Mouse (Mus musculus): ENCODE measurements around the gene Dusp5. TPM values are rescaled to one million over a fixed set of nuclear protein-coding genes. Genes with fewer than 3 reads are reported as not detected.

Dusp5 gene
- polyA plus RNA-seq, 1 experiment, result 46.7 TPM

DNA sequence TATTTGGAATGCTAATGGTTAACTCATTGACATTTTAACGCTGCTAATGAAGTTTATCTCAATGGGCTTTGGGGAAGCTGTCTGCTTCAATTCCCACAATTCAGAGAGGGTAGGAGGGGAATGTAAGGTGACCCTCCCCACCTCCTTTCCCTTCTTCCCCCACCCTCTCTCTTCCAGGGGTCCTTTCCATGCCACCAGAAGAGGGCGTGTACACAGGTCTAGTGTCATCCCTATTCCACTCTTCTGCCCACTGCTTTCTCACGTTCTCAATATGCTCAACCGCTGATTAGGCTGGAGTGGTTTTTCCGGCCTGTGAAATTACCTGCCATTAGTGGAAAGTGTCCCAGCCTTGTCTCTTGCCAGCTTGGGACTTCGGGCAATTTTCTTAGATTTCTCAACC is 27.9 kb downstream of the Dusp5 start:
- H3K27ac ChIP-seq (ENCODE audit: control insufficient read depth, insufficient read depth, low read length), result no peak overlapping the region
- TF ChIP-seq CTCF (IDR thresholded peaks at IDR 0.05; ENCODE audit: borderline replicate concordance, control insufficient read depth, extremely low read depth, insufficient read depth, low read length, poor library complexity) (no peak), POLR2A (IDR thresholded peaks at IDR 0.05; ENCODE audit: control insufficient read depth, extremely low read depth, insufficient read depth, low read length, poor library complexity) (no peak)
- no peaks in the 10 kb centered on the region for H3K27me3 ChIP-seq (ENCODE audit: control insufficient read depth, insufficient read depth, low read length)
- no peak for DNase-seq
- no peaks in the 10 kb centered on the region for H3K36me3 ChIP-seq (ENCODE audit: control insufficient read depth, insufficient read depth, low read length)
- H3K4me3 ChIP-seq (ENCODE audit: control insufficient read depth, insufficient read depth, low read length), result no peak overlapping the region
- WGBS, result 61% methylated on average over 6 of the region's 6 CpGs
- peaks cover 21% of the 10 kb centered on the region for H3K4me1 ChIP-seq (replicated peaks; ENCODE audit: control insufficient read depth, insufficient read depth, low read length)

DNA sequence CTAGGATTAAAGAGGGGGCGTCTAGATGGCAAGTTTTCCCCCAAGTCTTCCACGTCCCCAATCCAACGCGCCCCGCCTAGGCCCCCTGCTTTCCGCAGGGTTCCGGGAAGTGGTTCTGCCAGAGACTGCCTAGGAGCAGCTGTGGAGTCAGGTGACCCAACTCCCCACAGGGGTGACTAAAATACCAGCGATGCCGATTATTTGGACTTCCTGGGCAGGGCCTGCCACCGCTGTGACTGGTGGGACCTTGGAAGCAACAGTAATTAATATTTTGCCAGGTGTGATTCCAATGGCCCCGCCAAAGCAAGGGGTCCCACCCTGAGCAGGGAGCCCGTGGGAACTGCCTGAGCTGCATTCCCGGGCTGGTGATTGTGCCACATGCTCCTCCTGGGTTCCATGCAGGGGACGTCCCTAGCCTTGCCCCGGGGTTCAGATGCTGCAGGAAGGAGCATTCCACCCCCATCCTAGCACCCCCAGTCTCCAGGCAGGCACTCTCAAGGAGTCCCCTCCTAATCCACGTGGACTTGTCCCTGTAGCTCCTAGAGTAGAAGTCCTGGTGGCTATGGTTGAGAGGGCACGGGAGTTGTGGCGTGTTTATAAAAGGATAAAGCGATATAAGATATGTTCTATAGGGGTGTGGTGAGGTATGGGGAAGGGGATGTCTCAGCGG is 28.5 kb downstream of the Dusp5 start:
- peak; percentile 69 for DNase-seq
- Histone ChIP-seq H3K4me1 (replicated peaks; ENCODE audit: control insufficient read depth, insufficient read depth, low read length) (peaks cover 21% of the 10 kb centered on the region), H3K4me3 (ENCODE audit: control insufficient read depth, insufficient read depth, low read length) (no peak overlapping the region), H3K27ac (ENCODE audit: control insufficient read depth, insufficient read depth, low read length) (no peak overlapping the region), H3K27me3 (ENCODE audit: control insufficient read depth, insufficient read depth, low read length) (no peaks in the 10 kb centered on the region), H3K36me3 (ENCODE audit: control insufficient read depth, insufficient read depth, low read length) (no peaks in the 10 kb centered on the region)
- 34% methylated on average over 20 of the region's 20 CpGs for WGBS
- TF ChIP-seq CTCF (IDR thresholded peaks at IDR 0.05; ENCODE audit: borderline replicate concordance, control insufficient read depth, extremely low read depth, insufficient read depth, low read length, poor library complexity), result no peak

DNA sequence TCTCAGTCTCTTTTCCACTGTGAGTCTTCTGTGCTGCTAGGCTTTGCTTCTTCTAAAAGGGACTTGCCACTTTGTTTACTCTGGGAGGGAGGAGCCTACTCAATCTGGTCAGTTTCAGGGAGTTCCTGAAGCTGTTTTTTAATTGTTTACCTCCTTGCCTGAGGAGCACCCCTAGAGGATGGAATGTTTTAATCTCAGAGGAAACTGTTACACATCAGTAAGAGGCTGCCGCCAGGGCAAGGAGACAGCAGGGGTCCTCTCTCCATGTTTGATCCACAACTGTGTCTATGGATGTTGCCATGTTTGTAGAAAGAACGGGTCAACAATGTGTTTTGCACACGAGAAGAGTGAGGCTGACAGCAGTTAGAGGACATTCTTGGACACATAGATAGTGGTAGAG is 31.5 kb downstream of the Dusp5 start:
- Histone ChIP-seq H3K27me3 (ENCODE audit: control insufficient read depth, insufficient read depth, low read length) (no peaks in the 10 kb centered on the region), H3K4me1 (replicated peaks; ENCODE audit: control insufficient read depth, insufficient read depth, low read length) (peaks cover 15% of the 10 kb centered on the region), H3K36me3 (ENCODE audit: control insufficient read depth, insufficient read depth, low read length) (no peaks in the 10 kb centered on the region), H3K27ac (ENCODE audit: control insufficient read depth, insufficient read depth, low read length) (no peak overlapping the region), H3K4me3 (ENCODE audit: control insufficient read depth, insufficient read depth, low read length) (no peak overlapping the region)
- no peak for DNase-seq
- WGBS, result 95% methylated on average over 3 of the region's 3 CpGs
- no peak for TF ChIP-seq CTCF (IDR thresholded peaks at IDR 0.05; ENCODE audit: borderline replicate concordance, control insufficient read depth, extremely low read depth, insufficient read depth, low read length, poor library complexity)
- no peak for TF ChIP-seq POLR2A (IDR thresholded peaks at IDR 0.05; ENCODE audit: control insufficient read depth, extremely low read depth, insufficient read depth, low read length, poor library complexity)

DNA sequence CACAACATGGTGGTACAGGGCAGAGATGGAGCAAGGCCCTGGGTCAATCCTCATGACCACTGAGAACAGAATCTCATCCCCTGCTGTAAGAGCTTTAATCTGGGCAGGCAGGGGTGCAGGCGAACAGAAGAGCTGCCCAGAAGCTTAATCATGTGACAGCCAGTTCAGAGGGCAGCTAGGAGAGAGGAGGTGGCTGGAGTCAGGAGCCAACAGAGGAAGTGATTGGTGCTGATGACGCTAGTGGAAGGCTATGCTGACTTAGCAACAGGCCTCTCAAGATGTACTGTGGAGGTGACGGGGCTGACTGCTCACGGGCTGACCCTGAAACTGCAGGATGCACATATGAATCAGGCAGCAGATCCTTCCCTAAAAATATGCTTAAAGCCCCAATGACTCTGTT is 35.3 kb downstream of the Dusp5 start:
- no peak overlapping the region for H3K4me3 ChIP-seq (ENCODE audit: control insufficient read depth, insufficient read depth, low read length)
- H3K36me3 ChIP-seq (ENCODE audit: control insufficient read depth, insufficient read depth, low read length), result no peaks in the 10 kb centered on the region
- no peak for DNase-seq
- H3K27me3 ChIP-seq (ENCODE audit: control insufficient read depth, insufficient read depth, low read length), result no peaks in the 10 kb centered on the region
- H3K27ac ChIP-seq (ENCODE audit: control insufficient read depth, insufficient read depth, low read length), result no peak overlapping the region
- peaks cover 8% of the 10 kb centered on the region; the same call in 1 of the 2 replicates for H3K4me1 ChIP-seq (replicated peaks; ENCODE audit: control insufficient read depth, insufficient read depth, low read length)
- TF ChIP-seq CTCF (IDR thresholded peaks at IDR 0.05; ENCODE audit: borderline replicate concordance, control insufficient read depth, extremely low read depth, insufficient read depth, low read length, poor library complexity) (no peak), POLR2A (IDR thresholded peaks at IDR 0.05; ENCODE audit: control insufficient read depth, extremely low read depth, insufficient read depth, low read length, poor library complexity) (no peak)
- WGBS, result 82% methylated on average over 4 of the region's 4 CpGs

DNA sequence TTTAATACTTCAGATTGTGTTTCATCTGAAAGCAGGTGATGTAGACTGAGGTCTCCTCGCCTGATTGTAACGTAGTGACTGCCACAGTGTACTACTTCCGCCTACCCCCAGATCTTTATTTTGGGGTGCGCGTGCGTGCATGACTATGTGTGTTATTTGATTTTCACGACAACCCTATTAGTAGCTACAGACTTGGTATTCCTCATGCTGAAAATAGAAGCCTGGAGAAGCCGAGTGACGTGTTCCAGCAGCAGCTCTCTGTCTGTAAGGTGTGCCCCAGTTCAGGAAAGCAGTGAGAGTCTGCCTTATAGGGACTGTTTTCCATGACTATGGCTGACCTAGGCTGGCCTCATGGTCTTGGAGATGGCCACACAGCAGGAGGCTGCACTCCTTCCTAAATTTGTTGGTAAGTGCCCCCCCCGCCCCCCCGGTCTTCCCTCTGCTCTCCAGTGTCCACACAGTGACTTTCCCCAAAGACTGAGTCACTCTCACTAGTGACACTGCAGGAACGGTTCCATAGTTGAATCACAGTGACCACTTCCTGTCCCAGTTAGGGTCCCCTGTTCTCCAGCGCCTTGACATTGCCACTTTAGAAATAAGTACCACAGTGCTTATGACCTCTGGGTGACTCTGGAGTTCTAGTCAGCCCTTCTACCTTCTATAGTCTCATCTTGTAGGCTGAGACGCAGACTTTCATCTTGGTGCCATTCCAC is 36.8 kb downstream of the Dusp5 start:
- Histone ChIP-seq H3K27ac (ENCODE audit: control insufficient read depth, insufficient read depth, low read length) (no peak overlapping the region), H3K4me1 (replicated peaks; ENCODE audit: control insufficient read depth, insufficient read depth, low read length) (peaks cover 8% of the 10 kb centered on the region; the same call in 1 of the 2 replicates), H3K4me3 (ENCODE audit: control insufficient read depth, insufficient read depth, low read length) (no peak overlapping the region), H3K36me3 (ENCODE audit: control insufficient read depth, insufficient read depth, low read length) (no peaks in the 10 kb centered on the region), H3K27me3 (ENCODE audit: control insufficient read depth, insufficient read depth, low read length) (no peaks in the 10 kb centered on the region)
- 85% methylated on average over 14 of the region's 14 CpGs for WGBS
- no peak for DNase-seq
- TF ChIP-seq CTCF (IDR thresholded peaks at IDR 0.05; ENCODE audit: borderline replicate concordance, control insufficient read depth, extremely low read depth, insufficient read depth, low read length, poor library complexity), result no peak
- TF ChIP-seq POLR2A (IDR thresholded peaks at IDR 0.05; ENCODE audit: control insufficient read depth, extremely low read depth, insufficient read depth, low read length, poor library complexity), result no peak

DNA sequence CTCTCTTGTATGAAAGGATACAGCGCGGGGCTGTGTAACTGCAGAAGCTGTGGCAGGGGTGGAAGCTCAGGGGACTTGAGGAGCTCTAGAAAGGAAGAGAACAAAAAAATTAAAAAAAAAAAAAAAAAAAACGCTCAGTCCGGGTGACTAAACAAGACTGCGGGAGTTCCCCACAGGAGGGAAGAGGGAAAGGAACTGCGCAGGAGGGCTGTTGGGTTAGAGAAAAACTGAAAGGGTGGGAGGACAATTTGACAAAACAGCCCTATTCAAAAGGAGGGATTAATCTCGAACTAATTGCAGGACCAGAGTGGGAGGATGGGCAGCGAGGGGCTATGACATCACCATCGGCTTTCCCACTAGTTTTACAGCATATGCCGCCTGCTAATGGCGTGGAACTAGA is 39.0 kb downstream of the Dusp5 start:
- DNase-seq, result no peak
- H3K4me3 ChIP-seq (ENCODE audit: control insufficient read depth, insufficient read depth, low read length), result no peak overlapping the region
- TF ChIP-seq POLR2A (IDR thresholded peaks at IDR 0.05; ENCODE audit: control insufficient read depth, extremely low read depth, insufficient read depth, low read length, poor library complexity), result no peak
- no peak for TF ChIP-seq CTCF (IDR thresholded peaks at IDR 0.05; ENCODE audit: borderline replicate concordance, control insufficient read depth, extremely low read depth, insufficient read depth, low read length, poor library complexity)
- H3K36me3 ChIP-seq (ENCODE audit: control insufficient read depth, insufficient read depth, low read length), result no peaks in the 10 kb centered on the region
- peaks cover 14% of the 10 kb centered on the region for H3K4me1 ChIP-seq (replicated peaks; ENCODE audit: control insufficient read depth, insufficient read depth, low read length)
- WGBS, result 37% methylated on average over 11 of the region's 11 CpGs
- no peaks in the 10 kb centered on the region for H3K27me3 ChIP-seq (ENCODE audit: control insufficient read depth, insufficient read depth, low read length)
- no peak overlapping the region for H3K27ac ChIP-seq (ENCODE audit: control insufficient read depth, insufficient read depth, low read length)

Data from thymus, adult 2 months (tissue).